Mouse (Mus musculus) spleen, adult 10 weeks (tissue): Measurements from ENCODE around the gene Rnf31. TPM values are rescaled to one million over a fixed set of nuclear protein-coding genes. Genes with fewer than 3 reads are reported as not detected.

Source experiments
- polyA plus RNA-seq: library from polyadenylated mRNA; stranded (reverse); fragments of 350-450 nt; fragmentation: Illumina TruSeq; extraction: RNeasy Lipid Tissue Mini Kit (QIAGEN cat#74804); gene quantifications from one replicate; pipeline ENCODE4 v1.2.3, GENCODE M21; 2015; ENCODE audit warnings: low replicate concordance; ENCODE audit not compliant: insufficient read depth

Rnf31 gene
- 67.4 TPM for polyA plus RNA-seq

DNA sequence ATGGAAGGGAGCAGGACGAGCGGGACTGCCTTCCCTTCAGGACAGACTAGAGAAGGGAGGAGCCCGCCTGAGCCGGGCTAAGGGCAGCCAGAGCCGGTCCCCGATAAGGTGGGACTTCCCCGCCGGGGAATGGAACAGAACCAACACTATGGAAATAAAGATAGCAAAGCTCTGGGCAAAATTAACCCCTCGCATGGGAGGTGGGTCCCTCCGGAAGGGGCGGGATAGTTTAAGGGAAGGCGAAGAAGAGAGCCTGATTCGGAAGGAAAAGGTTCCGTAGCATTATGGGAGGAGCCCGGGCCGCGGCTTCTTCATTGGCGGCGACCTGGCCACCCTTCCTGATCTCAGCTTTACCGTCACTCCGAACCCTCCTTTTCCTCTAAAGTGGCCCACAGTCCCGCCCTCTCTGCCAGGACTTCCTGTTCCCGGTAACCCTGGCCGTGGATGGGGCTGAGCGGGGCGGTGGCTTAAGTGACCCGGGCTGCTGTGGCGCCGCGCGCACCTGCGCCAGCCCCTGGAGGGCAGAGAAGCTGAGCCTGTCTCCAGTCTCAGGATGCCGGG is at the start of gene Rnf31:
TSS of gene Rnf31 (plus strand) at position 378 of the 561 bp plus-strand sequence.

GRCm38 (mm10) chr14:55559799-55560201 is 31.7 kb upstream of the Rnf31 start, which contains the start of gene Dcaf11:
Dcaf11 (plus strand) TSS chr14:55560006.

DNA sequence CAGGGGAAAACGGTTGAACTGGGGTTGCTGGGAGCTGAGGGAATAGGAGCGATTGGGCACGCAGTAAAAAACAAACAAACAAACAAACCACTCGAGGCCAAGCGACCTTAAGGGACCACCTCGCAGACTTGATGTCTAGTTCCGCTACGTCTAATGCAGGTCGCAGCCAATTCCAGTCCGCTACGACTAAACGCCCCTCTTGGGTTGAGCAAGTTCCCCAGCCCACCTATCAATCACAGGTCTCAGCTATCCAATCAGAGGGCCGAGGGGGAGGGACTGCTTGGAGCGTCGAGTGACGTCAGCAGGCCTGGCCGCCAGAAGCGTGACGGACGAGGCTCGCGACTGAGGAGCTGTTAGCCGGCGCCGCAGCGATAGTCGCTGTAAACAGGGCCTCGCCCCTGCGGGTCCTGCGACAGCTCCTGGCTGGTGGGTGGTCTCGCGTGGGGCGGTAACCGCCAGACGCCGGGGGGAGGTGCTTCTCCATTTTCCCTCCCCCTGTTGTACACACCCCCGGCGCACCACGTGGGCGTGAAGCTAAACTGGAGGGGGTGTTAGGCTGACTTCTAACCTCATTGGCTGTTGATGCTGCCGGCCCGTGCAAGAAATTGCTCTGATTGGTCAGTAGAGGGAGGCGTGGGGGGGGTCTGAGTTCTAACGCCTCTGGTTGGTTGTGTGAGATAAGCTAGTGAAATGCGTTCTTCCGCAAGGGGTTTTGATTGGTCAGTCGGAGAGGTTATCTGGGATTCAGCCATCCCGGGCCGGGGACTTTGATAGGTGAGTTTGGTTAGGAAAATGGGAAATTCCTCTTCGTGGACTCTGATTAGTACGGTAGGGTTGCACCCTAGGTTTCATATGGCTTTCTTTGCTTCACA is 31.1 kb upstream of the Rnf31 start, which contains the start of gene A730061H03Rik:
TSS of gene A730061H03Rik (minus strand) at position 205 of the 872 bp plus-strand sequence.

DNA sequence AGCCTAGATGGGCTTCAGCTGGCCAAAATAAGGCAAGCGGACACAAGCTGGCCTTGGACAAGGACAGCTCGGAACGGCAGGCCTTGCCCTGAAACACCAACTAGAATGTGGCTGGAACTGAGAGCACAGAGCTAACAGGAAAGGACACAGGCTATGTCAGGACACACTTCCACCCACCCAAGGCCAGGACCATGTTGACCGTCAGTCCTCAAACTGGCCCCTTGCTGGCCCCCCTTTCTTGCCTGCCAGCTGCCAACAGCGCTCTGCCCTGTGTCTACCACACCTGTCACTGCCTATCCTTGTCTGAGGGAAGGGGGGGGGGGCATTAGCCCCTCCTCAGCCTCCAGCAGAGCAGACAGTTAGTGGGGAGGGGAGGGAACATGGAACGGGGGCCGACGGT is 16.2 kb upstream of the Rnf31 start, which contains the start of gene Fitm1:
TSS of gene Fitm1 (plus strand) at position 316 of the 400 bp plus-strand sequence.

DNA sequence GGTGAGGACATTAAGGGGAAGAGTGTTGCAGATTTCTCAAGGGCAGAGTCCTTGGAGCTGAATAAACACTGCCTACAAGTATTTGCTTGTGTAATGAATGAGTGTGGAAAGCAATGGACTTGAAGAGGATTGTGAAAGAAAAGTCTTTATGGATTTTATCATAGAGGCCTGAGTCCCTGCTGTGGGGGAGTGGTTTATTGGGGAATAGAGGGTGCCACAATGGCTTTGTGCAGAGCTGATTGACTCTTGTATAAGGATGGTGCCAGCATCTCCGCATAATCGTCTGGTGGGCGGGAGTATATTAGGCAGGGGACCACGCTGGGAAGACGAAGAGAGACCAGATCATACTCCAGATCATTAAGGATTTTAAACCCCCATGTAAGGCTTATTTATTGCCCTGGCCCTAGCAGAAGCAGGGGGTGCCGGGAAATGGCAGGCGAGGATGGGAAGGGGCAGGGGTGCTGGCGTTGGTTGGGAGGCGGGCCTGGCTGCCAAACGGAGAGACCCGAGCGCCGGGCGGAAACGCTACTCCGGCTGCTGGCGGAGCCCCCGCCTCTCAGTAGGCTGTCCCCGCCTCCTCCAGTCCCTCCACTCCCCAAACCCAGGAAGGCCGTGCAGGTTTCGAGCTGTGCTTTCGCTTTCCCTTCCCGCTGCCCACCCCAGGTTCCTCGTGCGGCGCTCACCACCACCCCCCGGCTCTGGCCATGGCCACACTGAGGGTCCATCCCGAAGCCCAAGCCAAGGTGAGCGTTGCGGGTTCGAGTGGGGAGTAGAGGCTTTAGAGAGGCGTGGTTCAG is 13.4 kb upstream of the Rnf31 start, which contains the start of gene Psme1:
TSS of gene Psme1 (plus strand) at position 253 of the 797 bp plus-strand sequence.

DNA sequence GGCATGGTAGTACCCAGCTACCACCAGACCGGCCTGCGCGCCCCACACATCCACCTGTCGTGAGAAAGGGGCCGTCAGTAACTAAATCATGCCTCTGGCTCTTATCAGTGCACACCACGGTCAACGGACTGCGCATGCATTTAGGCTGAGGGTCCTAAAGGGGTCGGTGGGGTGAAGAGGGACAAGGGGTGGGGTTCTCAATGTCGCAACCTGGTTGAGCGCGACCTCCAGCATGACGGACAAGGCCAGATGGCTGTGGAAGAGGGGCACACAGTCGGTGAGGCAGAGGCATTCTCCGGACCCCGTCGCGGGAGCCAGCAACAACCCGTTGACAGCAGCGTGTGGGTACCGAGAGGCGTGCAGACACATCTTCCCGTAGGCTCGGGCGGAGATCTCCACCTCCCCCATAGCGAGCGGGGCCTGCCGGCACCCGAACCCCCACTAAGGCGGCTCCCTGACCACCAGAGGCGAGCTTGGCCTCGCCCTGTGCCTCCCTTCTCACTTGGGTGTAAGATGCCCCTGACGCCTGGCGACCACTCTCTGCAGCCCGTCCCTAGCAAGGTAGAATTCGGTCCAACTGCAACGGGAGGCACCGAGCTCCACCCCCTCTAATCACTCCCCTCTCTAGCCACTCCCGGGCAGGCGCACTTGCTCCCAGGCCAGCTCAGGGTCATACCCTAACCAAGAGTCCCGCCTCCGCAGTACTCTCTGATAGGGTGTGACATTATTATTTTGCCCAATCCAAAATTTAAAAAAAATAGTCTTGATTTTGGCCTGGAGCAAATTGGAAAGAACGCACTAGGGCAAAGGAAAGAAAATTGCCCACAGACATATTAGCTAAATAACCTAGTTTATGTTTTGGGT is 6.6 kb upstream of the Rnf31 start, which contains the start of gene Emc9:
TSS of gene Emc9 (minus strand) at position 601 of the 864 bp plus-strand sequence.

DNA sequence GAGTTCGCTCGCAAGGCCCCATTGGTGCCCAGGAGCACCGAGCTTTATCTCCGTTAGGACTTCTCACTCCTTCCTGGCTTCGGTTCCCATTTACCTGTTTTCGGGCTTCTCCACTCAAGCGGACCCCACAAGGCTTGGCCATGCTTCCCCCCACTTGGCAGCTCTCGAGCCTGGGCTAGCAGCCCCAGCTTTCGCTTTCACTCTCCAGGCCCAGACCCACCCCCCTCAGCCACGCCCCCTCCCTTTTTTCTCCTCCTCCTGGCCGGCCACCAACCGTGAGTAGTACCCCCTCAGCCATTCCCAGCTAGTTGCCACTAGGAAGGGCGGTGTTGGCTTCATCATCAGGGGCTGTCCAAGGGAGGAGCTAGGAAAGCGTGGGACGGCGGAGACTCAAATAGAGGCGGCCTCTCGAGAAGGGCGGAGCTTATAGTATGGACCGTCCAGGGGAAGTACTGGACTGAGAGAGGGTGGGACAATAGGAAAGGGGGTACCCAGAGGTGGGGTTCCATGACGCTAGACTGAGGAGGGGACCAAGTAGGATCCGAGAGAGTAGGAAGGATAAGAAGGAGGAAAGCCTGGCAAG is 669 bp upstream of the Rnf31 start, which contains the start of gene Psme2:
TSS of gene Psme2 (minus strand) at position 366 of the 583 bp plus-strand sequence.

DNA sequence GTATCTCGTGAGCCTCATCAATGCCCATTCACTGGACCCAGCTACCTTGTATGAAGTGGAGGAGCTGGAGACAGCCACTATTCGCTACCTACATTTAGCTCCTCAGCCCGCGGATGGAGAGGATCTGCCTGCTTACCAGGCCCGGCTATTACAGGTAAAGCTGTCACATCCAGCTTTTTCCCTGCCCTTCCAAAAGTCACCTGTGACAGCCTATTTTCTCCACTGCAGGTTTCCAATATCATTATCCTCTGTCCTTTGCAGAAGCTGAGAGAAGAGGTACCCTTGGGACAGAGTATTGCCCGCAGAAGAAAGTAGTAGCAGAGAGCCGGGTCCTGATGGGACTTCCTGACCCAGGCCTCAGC is 11.7 kb downstream of the Rnf31 start, which contains the start of gene Irf9:
TSS of gene Irf9 (plus strand) at position 301 of the 362 bp plus-strand sequence.

GRCm38 (mm10) chr14:55617822-55618221 is 26.3 kb downstream of the Rnf31 start, which contains the start of gene Rec8:
Rec8 (plus strand) TSS chr14:55618037.

GRCm38 (mm10) chr14:55635523-55636007 is 44.1 kb downstream of the Rnf31 start, which contains the start of gene Ipo4:
Ipo4 (minus strand) TSS chr14:55635957.

DNA sequence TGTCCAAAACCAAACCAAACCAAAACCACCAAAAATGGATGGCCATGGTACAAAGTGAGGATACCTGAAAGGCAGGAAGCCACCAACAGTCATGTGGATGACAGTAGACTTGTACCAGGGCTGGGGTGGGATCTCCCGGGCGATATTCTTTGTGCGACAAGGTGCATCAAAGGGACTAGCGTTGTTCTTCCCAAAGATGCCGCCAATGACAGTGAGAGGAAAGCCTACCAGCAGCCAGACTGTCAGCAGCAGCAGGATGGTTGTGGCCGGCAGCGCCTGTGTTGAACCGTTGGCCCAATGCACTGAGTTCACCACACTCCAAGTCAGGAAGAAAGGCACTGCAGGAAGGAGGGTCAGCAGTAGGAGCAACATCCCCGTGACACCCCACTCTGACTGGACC is 46.3 kb downstream of the Rnf31 start, which contains the start of gene Gm49378:
TSS of gene Gm49378 (minus strand) at position 101 of the 400 bp plus-strand sequence.

GRCm38 (mm10) chr14:55643060-55643907 is 51.8 kb downstream of the Rnf31 start, which contains the start of gene Tm9sf1:
Tm9sf1 (minus strand) TSS chr14:55643806.

DNA sequence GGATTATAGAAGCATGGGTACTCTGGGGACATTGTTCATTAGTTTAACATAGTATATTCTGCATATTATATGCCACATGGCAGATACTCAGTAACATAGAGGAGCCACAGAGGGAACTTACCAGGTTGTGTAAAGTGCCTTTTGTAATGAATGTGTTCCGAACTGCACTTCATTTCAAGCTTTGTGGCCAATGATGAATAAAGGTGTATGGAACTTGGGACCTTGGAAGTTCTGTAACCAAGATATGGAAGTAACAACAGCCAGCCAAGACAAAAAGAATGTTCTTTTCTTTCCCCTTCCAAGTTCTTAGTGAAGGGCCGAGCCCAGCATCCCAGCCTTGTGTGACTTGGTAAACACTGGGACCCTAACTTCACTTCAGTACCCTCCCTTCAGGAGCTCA is 58.4 kb downstream of the Rnf31 start, which contains the start of gene Tssk4:
TSS of gene Tssk4 (plus strand) at position 301 of the 400 bp plus-strand sequence.

Other genes starting within 250 kb of the Rnf31 start
- gene Dhrs4, start 113.0 kb upstream of the Rnf31 start, polyA plus RNA-seq: 26.8 TPM
- gene Carmil3, start 101.1 kb upstream of the Rnf31 start, polyA plus RNA-seq: 0.87 TPM
- gene Cpne6, start 81.3 kb upstream of the Rnf31 start, polyA plus RNA-seq: not detected
- not detected for gene Nrl, start 66.7 kb upstream of the Rnf31 start, polyA plus RNA-seq
- 23.0 TPM for gene Pck2, start 51.4 kb upstream of the Rnf31 start, polyA plus RNA-seq
- gene Dcaf11, start 31.7 kb upstream of the Rnf31 start, polyA plus RNA-seq: 64.7 TPM
- not detected for gene A730061H03Rik, start 31.3 kb upstream of the Rnf31 start, polyA plus RNA-seq
- not detected for gene Fitm1, start 16.1 kb upstream of the Rnf31 start, polyA plus RNA-seq
- 474 TPM for gene Psme1, start 13.6 kb upstream of the Rnf31 start, polyA plus RNA-seq
- 11.9 TPM for gene Emc9, start 6.4 kb upstream of the Rnf31 start, polyA plus RNA-seq
- gene Psme2, start 595 bp upstream of the Rnf31 start, polyA plus RNA-seq: 451 TPM
- 106 TPM for gene Irf9, start 11.9 kb downstream of the Rnf31 start, polyA plus RNA-seq
- gene Rec8, start 26.3 kb downstream of the Rnf31 start, polyA plus RNA-seq: 2.6 TPM
- gene Ipo4, start 44.2 kb downstream of the Rnf31 start, polyA plus RNA-seq: 21.3 TPM
- gene Gm49378, start 46.2 kb downstream of the Rnf31 start, polyA plus RNA-seq: 1.5 TPM
- gene Tm9sf1, start 52.1 kb downstream of the Rnf31 start, polyA plus RNA-seq: 57.7 TPM
- gene Tssk4, start 58.5 kb downstream of the Rnf31 start, polyA plus RNA-seq: 1.7 TPM
- 71.8 TPM for gene Mdp1, start 68.8 kb downstream of the Rnf31 start, polyA plus RNA-seq
- gene Gmpr2, start 80.2 kb downstream of the Rnf31 start, polyA plus RNA-seq: 54.9 TPM
- 226 TPM for gene Nedd8, start 80.4 kb downstream of the Rnf31 start, polyA plus RNA-seq
- gene Tinf2, start 90.1 kb downstream of the Rnf31 start, polyA plus RNA-seq: 54.5 TPM
- 15.3 TPM for gene Tgm1, start 122.2 kb downstream of the Rnf31 start, polyA plus RNA-seq
- gene Rabggta, start 130.6 kb downstream of the Rnf31 start, polyA plus RNA-seq: 19.2 TPM
- 90.3 TPM for gene Dhrs1, start 154.0 kb downstream of the Rnf31 start, polyA plus RNA-seq
- 22.0 TPM for gene Nop9, start 154.0 kb downstream of the Rnf31 start, polyA plus RNA-seq
- not detected for gene Cideb, start 166.8 kb downstream of the Rnf31 start, polyA plus RNA-seq
- 0.28 TPM for gene Ltb4r2, start 169.7 kb downstream of the Rnf31 start, polyA plus RNA-seq
- gene Ltb4r1, start 174.3 kb downstream of the Rnf31 start, polyA plus RNA-seq: 1.8 TPM
- 3.7 TPM for gene Adcy4, start 192.4 kb downstream of the Rnf31 start, polyA plus RNA-seq
- 53.5 TPM for gene Ripk3, start 197.2 kb downstream of the Rnf31 start, polyA plus RNA-seq
- 3.8 TPM for gene Nfatc4, start 231.4 kb downstream of the Rnf31 start, polyA plus RNA-seq